Mouse (Mus musculus) adrenal gland, adult 2 months (tissue): ENCODE measurements at regions not wholly inside any gene's neighbourhood (a gene's known extent, or its start where the extent isn't known, plus 50 kb on each side); places are given as distances from the start of the nearest gene placed in this dataset.

Experiments
- DNase-seq: peaks from one replicate; pipeline ENCODE4 v3.0.0; 2021

DNA sequence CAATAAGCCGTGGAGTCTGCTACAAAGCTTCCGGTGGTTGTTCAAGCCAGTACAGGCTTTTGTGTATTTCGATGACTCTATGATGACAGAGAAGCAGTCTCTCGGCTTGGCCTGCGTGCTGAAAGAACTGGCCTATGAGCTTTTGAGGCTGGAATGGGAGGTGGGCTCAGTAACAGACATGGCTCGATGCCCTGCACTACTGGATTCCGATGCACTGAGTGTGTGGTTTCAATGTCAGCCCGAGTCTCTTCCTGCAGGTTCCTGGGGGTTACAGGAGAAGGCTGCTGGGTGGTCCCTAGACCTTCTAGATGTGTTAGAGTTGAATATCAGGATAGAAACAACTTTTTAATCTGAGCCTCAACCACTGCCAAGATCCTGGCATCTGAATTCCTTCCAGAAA, 53.2 kb downstream of the Gm815 start:
- DNase-seq, result peak; percentile 25

DNA sequence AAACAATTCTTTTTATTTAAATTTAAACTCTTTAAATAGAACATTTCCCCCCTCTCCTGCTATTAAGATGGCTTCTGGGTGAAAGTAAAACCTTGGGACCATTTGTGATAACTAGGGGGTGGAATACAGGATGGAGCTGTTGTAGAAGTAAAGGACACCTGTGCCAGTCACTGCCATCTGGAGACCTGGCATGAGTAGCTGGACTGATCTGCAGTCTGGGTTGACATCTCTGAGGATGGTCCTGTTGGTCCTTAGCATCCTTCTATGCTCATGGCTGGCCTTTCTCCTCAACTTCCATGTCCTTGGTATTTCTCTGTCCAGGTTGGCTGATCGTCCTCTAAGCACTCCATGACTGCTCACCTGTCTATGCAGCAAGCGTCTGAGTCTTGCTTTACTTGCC, 58.3 kb downstream of the Gm815 start:
- DNase-seq, result no peak

DNA sequence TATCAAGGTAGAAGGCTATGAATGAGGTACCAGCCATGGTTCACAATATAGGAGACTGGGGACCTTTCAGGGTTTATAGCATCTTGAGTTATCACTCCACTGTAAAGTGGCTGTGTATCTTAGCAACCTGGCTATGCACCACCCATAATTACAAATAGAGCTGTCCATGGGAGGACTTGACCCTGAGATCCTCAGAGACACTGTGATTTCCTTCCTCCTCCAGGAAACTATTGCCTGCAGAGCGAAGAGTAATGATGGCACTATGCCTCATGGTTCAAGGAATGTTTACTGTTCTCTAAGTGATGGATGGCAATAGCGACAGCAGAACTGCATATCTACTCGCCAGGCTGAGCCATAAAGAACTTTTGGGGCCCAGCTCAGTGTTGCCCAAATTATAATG, 60.9 kb downstream of the Gm815 start:
- DNase-seq, result no peak

GRCm38 (mm10) chr19:26948479-26948878, 62.8 kb downstream of the Gm815 start:
- no peak for DNase-seq

DNA sequence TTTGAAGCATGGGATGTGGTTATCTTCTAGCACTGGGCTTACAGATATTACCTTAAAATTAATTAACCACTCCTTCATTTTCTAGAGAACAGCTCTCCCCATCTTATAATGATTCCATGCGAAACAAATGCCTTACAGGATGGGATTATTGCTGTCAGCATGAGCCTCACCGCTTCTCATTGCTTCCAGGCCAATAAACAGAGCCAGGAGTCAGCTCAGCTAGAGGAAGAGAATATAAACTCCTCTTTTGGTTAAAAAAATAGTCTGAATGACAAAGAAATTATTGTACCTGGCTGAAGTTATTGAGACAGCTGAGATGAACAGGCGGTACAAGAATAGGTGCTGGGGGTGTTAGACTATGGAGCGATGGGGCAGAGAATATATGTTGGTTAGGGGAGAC, 63.5 kb downstream of the Gm815 start:
- no peak for DNase-seq

DNA sequence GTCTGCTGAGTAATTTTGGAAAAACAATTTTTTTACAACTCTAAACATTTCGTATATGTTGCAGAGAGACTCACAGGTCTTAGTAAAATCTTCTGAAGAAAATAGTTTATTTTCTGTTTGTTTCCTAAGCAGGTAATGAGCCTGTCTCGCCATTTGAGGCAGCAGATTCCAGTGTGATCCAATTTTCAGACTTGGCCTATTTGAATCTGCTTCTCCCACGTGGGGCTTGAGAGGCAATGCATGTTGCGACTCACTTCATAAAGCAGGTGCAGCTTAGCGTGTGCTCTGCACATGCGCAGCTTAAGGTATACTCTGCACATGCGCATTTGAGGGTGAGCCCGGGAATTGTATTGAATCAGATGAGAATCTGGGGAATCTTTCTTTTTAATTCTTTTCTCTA, 67.7 kb downstream of the Gm815 start:
- DNase-seq, result no peak

GRCm38 (mm10) chr19:26966055-26966760, 80.5 kb downstream of the Gm815 start:
- DNase-seq, result no peak

DNA sequence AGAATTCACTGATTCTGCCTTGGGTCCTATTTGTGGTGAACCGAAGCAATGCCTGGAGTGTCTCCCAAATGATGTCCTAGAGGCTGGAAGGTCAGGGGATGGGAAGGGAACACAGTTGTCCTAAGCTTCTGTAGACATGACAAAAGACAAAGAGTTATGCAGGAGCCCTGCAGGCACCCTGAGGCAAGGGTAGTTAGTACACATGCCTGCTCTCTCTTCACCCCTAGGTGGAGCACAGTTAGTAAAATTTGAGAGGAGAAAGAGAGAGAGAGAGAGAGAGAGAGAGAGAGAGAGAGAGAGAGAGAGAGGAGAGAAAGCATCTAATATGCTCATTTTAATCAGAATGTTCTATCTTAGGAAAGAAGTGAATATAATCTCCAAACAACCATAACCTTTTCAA, 87.4 kb downstream of the Gm815 start:
- DNase-seq, result no peak

DNA sequence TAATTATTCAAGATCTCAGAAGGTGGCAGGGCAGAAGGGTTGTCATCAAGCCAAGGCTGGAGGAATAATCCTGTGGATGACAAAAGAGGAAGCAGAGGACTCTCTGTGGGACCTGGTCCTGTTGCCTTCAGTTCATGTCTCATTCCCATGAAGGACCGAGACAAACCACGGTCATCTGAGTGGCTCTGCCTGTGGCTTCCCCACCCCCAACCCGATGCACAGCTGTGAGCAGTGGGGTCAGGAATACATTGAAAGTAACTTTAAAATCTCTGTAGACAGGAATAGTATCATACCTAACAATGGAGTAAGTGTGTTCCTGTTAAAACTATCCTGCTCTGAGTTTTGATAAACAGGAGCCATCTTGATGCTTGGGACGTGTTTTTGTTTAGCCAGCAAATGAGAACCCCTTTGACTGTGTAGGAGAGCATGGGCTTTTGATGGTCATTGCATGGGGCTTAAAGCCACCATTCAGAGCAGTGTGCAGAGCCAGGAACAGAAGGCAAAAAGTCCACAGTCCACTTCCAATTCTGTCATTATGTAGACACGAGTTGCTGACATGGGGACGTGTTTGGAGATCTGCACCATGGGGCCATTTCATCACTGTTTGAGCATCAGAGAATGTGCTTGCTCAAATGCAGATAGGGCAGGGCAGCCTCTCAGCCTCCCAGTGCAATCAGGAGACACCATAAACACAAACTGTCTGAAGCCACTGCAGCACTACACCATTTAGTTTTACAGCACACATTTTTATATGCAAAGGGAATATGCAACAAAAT, 88.3 kb downstream of the Gm815 start:
- DNase-seq, result no peak

DNA sequence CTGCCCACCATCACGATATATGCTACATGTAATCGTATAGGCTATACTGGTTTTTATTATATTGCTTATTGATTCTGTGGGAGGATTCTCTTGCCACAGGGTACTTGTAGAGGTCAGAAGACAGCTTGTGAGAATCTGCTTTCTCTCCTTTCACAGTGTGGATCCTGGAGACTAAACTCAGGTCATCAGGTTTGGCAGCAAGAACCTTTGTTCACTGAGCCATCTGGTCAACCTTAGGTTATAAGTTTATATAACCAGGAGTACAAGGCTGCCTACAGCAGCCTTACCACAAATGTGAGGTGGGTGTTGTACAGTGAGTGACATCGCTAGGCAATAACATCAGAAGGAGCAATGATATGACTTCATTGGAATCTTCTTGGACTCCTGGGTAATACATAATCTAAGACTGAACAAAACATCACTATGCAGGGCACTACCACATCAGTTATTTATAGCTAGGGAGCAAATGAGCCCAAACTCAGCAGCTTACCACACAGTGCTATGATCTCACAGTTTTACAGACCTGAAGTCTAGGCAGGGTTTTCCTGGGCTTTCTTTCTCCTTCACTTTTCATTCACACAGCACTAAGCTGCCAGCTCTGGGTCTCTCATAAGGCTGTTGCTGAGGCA, 89.0 kb downstream of the Gm815 start:
- no peak for DNase-seq

- DNase-seq, result no peak
Observed at GRCm38 (mm10) chr19:26976604-26977322, 91.1 kb downstream of the Gm815 start.

GRCm38 (mm10) chr19:26977887-26978639, 92.4 kb downstream of the Gm815 start:
- no peak for DNase-seq

- DNase-seq, result no peak
Observed at GRCm38 (mm10) chr19:26978640-26979007, 92.9 kb downstream of the Gm815 start.

DNA sequence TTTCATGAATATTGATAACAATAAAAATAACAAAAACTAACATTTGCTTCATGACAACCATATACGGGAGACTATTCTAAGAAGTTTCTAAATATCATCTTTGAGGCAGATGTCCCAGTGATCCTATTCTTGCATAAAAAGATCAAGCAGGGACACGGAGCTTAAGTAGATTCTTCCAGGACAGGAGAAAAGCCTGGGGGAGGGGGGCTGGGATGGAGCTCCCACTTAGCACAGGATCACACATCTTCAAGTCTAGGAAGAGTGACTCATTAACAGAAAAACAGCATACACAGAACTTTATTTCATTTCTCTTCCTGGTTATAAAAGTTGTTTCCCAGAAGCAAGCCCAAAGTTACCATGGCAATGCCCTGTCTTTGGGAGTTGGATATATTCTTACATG, 93.6 kb downstream of the Gm815 start:
- DNase-seq, result no peak

GRCm38 (mm10) chr19:26986672-26987071, 101.0 kb downstream of the Gm815 start:
- DNase-seq, result no peak

GRCm38 (mm10) chr19:26987197-26987596, 101.5 kb downstream of the Gm815 start:
- no peak for DNase-seq

GRCm38 (mm10) chr19:26987909-26988456, 102.3 kb downstream of the Gm815 start:
- DNase-seq, result no peak

DNA sequence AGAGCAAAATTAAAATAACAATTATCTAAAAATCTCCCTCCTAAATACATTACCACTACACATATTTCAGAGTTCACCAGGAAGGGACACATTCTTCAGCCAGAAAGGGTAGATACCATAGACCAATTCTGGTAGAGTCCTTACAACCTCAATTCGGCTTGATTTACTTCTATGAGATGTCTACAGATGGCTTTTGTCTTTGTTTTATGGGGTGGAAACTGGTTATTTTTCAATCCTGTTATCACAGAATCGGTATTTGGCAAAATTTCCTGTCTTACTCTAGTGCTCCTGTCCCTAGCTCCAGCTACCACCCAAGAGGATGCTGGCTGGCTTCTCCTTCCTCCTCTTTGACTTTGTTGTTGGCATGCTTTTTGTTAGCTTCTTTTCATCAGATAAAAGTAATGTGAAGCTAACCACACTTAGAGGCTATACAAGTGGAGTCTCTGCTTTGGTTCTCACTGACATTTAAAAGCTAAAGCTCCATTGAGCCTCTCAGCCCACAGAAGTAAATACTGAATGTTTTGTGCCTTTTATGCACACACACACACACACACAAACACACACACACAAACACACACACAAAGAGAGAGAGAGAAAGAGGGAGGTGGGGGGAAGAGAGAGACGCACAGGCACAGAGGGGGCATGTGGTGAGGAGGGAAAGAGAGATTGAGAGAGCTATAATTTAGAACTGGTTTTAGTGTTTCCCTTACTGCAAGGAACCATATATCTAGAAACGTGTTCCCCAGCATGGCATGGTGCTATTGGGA, 109.1 kb downstream of the Gm815 start:
- DNase-seq, result no peak

DNA sequence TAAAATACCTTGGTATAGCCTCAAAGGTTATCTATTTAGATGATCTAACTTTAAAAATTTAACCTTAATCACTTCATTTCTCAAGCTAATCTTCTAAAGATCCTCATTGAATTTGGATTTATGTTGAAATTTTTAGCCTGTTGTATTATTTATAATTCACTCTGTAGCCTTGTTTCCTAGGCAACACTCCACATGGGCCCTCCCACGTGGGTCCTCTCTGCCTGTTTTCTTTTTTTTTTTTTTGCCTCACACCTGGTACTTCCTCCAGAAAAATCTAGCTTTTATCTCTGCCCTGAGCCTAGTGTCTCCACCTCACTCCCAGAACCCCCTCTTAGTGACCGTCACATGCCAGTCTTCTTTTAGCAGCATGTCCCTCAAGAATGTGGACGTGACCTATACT, 113.9 kb downstream of the Gm815 start:
- DNase-seq, result no peak

GRCm38 (mm10) chr19:27021930-27022329, 136.2 kb downstream of the Gm815 start:
- no peak for DNase-seq

DNA sequence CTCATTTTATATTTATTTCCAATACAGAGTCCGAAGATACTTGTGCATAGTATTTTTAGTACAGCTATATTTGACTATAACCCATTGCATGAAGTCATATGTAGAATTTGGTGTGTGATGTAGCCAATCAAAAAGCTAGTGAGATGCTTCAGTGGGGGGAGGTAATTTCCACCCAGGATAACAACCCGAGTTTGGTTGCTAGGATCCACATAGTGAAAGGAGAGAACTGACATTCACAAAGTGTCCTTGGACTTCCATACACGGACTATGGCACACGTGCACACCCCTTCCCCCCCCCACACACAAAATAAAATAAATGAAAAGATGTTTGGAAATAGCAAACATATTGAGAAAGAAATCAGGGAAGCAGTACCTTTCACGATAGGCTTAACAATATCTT, 137.2 kb downstream of the Gm815 start:
- no peak for DNase-seq
